Mouse (Mus musculus) mesoderm, embryonic 11.5 days (tissue): ENCODE measurements around the gene Ptprm.

Experiments used
- DNase-seq: peaks from one replicate; pipeline ENCODE4 v3.0.0-alpha.2; 2012; ENCODE audit warnings: low read depth, low spot score

Ptprm gene

DNA sequence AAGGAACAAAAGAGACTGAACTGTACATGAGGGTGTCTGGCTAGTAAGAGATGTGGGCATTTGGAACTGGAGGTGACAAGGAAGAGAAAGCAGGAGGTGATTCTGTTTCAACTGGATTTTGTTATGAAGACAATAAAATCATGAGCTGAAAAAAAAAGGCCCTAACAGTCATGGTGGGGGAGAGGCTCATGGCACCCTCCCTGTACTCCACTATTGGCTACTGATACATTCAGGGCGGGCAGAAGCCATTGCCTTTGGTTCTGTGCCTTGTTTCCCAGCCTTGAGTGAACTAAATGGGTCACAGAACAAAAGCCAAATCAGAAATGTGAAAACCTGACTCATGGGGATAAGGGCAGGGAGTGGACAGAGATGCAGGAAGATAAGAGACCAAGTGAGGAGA, 575.2 kb downstream of the Ptprm start:
- DNase-seq, result no peak

DNA sequence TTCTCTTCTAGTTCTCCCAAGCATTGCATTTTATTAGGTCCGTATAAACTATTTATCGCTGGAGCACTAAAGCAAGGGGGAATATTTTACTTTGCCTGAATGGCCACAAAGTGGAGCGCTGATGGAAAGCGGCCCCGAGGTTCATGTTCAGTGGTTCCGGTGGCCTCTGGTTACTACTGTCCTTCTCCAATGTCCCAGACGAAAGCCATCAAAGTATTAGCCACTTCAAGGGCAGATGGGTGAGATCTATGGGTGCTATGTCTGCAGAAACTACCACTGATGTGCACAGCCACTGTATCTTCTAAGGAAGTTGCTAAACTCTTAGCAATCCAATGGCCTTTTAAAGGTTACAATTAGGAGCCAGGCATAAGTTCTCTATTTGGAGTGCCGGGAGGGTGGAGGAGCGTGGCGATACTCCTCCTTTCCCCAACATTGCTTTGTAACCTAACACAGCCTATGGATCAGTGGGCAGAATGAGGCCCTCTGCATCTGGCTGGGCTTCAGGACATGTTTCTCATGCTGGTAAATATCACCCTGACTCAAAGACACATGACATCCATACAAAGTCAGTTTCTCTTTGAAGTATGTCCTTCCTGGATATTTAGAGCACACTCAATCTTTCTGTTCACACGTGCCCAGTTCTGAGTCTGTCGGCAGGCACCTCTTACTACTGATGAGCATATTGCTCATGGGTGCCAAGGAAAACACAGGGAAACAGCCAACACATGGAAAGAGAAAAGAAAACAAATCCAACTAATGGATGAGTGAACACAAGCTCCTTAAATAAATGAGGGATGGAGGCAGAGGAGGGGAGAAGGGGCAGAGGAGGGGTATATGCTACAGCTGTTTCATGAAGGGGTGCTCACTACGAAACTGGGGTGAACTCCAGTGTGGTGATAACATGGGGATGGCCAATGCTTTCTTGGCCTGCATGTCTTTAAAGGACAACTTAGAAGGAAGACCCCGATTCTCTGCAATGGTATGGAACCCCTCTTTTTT, 584.6 kb downstream of the Ptprm start:
- no peak for DNase-seq

DNA sequence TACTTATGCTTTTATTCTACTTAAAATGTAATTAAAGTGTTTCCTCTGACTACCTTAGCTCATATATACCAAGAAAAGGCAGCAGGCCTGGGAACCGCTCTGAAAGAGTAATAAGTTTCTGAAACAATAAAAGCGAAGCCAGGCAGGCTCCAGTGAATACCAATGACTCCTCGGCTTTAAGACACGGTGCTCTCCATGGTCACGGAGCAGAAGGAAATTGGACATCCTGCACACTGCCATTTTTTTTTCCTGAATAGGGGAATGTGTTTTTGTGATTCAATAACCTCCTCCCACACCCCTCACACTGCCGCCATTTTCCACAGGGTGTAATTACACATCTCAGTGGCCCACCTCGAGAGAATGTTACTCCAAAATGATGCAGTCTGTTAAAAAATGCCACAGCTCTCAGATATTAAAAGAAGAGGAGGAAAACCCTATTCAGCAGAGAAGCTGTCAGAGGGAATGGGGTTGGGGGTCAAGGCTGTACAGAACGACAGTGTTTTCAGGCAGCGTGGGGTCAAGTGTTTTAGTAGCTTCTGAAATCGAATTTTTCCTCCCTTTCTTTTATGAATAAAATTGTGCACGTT, 585.5 kb downstream of the Ptprm start:
- DNase-seq, result no peak

DNA sequence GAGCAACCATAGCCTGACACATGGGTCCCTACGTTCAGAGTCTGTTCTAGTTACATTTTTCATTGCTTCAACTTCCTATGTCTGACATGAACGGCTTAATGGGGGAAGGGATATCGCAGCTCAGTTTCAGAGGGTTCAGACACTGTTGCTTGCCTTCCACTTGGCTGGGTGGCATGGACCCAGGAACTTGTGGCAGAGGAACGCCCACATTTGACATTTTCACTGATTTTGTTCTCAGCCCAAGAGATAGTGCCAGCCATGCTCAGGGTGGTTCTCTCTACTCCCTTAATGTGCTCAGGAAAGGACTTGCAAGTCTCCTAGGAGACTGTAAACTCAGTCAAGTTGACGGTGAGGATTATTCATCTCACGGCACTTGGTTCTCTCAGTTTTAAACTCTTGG, 588.1 kb downstream of the Ptprm start:
- no peak for DNase-seq

DNA sequence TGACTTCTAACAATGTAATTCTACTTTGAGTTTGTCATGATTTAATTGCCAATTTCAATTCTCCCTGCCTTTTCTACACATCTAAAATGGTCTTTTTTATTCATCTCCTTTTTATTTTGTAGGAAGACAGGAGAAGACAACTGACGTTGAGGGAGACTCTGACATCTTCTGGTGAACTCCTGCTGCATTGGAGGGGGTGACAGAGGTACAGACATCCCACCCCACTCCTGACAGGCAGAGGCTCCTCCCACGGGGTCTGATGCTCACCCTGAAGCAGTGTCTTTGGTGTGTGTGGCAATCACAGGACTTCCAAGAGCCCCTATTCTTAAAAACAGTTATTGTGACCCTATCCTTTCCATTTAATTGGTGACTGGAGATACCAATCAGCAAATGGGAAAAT, 589.8 kb downstream of the Ptprm start:
- DNase-seq, result no peak

DNA sequence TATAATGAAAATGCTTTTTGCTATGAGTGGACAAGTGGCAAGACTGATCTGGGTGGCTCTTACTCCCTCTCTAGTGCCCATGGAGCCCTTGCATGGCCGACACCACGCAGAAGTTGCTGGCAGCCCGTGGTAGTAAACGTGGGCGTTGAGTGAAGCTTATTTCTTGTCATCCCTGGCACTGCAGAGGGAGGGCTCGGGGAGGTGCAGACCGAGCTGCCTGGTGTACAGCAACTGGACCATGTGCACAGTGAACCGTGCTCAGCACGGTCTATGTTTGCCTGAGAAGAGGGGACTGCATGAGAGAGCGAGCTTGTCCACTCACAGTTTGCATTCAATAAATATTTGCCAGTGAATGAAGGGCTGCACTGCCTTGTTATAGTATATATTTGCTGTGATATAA, 591.5 kb downstream of the Ptprm start:
- DNase-seq, result no peak

- DNase-seq, result peak; percentile 58
Observed at GRCm38 (mm10) chr17:66761326-66762296, 592.6 kb downstream of the Ptprm start.

GRCm38 (mm10) chr17:66757025-66757511, 597.2 kb downstream of the Ptprm start:
- DNase-seq, result no peak

DNA sequence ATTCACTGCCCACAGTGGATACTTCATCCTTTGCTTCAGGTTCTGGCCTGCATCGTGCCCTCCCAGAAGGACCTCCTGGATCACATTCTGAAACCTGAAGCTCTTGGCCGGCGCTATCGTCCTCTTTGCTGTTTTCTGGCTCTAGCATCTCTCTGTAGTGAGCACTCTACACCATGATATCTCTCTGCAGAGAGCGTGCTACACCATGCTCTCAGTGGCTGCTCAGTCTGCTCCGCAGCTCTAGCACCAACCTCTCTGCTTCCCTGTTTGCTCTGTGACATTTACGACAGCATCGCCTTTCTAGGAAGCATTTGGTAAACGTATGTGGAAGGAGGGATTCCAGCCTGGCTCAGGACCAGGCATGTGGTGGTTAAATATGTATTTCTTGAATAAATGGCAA, 597.8 kb downstream of the Ptprm start:
- DNase-seq, result no peak

DNA sequence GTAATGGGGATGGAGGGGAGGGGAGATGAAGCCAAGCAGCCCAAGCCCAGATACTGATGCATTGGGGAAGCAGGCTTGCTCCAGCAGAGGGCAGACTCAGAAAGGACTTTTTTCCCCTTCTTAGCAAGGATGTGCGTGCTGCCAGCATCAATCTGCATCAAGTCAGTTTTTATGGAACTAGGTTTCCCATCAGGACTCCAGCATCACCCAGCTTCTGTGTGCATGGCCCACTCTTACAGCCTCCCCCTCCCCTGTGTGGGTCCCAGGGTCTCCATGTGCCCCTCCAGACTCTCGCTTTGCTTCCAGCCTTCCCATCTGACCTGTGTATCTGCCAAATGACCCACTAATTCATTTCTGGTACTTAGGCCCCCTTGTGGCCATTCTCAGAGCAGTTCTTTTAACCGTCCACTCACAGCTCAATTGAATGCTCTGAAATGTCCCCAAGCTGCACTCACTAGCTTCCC, 599.0 kb downstream of the Ptprm start:
- peak; percentile 70 for DNase-seq

DNA sequence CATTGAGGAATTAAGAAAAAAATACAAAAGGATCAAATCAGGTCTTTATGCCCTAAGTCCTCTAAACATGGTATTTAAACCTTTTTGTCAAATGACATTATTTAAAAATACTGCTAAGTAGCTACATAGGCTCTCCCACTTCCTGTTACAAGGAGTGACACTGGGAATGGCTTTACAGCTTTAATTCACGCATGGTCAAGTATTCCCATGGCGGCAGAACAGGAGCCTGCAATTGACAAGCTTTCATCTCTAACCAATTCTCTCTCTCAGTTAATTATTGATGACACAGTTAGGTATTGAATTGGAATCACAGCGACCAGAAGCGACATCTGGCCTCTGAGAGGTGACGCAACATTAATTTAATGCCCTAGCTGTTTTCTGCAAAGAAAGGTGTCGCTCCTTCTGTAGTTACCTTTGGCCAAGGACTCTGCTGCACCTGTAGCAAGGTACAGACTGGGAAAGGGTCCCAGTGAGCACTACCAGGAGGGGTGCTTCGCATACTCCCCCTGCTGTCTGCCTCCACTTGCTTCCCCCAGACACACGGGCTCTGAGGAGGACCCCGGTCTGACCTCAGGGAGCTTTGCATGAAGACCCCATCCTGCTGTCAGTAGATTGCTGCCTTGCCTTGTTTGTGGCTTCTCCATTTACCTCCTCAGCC, 599.9 kb downstream of the Ptprm start:
- no peak for DNase-seq

DNA sequence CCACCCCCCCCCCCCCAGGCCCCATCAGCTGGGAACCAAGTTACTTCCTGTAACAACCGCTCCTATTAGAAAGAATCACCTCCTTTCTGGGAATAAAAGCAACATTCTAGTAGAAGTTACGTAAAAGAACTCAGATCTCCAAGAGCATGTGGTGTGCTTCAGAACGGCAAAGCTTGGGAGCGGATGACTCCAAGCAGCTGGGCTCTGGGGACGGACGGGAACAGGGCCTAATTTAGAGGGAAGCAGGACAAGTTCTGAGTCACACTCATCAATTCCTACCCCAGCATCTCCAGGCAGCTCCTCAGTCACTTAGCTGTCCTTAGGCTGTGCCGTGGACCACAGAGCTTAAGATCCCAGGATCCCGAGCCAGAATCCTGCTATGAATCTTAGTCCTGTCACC, 602.5 kb downstream of the Ptprm start:
- DNase-seq, result no peak

DNA sequence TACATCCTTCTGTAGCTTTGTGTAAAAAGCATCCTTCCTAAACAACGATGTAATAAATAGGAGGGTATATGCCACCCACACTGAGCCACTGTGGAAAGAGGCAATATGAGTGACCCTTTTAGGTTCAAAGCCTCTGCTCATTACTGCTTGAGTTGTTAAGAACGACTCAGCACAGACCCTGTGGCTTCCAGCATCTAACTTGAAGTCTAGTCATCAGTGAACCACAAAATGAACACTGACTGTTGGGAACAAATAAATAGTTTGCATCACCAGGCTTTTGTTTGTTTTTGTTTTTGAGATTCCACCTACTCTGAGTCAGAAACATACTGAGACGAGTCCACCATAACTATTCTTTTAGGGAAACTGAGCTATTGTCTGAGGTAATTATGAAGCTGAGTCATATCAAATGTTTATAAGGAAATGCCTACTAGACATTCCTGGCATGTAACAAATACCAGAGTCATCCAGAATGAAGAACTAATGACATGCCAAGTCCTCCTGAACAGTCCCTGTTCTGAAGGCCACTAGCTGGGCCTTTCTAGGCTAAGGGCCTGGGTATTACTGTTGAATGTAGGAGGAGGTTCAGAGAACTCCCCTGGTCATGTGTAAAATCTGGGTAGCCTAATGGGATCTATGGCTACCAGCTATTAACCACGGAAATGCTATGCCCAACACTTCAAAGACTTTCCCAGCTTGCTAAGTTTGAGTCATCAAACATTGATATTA, 603.6 kb downstream of the Ptprm start:
- no peak for DNase-seq

- DNase-seq, result no peak
Observed at GRCm38 (mm10) chr17:66749976-66750375, 604.3 kb downstream of the Ptprm start.

DNA sequence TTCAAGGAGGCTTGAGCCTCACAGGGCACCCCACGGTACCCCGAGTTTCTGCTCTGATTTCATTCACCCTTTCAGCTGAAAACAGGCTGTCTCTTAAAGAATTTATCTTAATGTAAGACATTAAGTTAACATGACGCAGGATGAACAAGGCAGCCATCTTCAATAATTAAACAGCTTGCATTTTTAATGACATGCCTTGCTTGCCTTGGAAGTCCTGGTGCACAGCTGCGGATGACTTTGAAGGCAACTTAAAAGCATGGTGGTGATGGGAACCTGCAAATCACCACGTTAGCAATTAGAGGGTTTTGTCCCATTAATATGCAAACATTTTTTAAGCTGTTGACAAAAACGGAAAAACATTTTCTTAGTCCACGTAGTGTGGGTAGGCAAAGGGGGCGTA, 607.8 kb downstream of the Ptprm start:
- no peak for DNase-seq

GRCm38 (mm10) chr17:66743321-66743720, 610.9 kb downstream of the Ptprm start:
- no peak for DNase-seq

- no peak for DNase-seq
Observed at GRCm38 (mm10) chr17:66738779-66739345, 615.4 kb downstream of the Ptprm start.

- DNase-seq, result no peak
Observed at GRCm38 (mm10) chr17:66738331-66738730, 615.9 kb downstream of the Ptprm start.

DNA sequence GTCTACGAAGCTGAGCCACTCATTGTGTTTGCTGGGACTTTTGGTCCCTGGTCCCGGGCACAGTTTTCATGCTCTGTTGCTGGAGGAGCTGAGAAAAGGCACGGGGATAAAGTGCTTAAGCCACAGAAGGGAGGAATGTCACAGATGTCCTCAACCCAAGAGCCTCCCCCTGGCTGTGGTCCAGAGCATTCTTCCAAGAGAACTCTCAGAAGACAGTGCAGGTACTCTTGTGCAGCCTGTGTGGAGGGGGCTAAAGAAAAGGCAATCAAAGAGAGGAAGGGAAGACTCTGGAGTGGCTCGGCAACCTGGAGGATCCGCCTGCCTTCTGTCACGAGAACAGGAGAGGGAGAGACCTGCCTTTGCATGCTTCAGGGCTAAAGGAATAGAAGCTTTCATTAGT, 617.8 kb downstream of the Ptprm start:
- DNase-seq, result no peak

GRCm38 (mm10) chr17:66733541-66733940, 620.7 kb downstream of the Ptprm start:
- DNase-seq, result no peak
